Mouse (Mus musculus): Measurements from ENCODE around the gene Lair1. TPM values are rescaled to one million over a fixed set of nuclear protein-coding genes. Genes with fewer than 3 reads are reported as not detected.

Gene Lair1
- 5.5 TPM for polyA plus RNA-seq (2017; shearing (Covaris generic))

GRCm38 (mm10) chr7:4063013-4063412 is at the start of gene Lair1:
TSS of gene Lair1 (minus strand) at chr7:4063204.

Other genes starting within 250 kb of the Lair1 start
- gene Gm15448, start 237.5 kb downstream of the Lair1 start, polyA plus RNA-seq (2017; shearing (Covaris generic)), result not detected
- gene Pira2, start 218.2 kb downstream of the Lair1 start, polyA plus RNA-seq (2017; shearing (Covaris generic)), result 0.32 TPM
- 0.69 TPM for gene Gm14548, start 165.1 kb downstream of the Lair1 start, polyA plus RNA-seq (2017; shearing (Covaris generic))
- gene Lilra6, start 147.7 kb downstream of the Lair1 start, polyA plus RNA-seq (2017; shearing (Covaris generic)), result not detected
- 0.56 TPM for gene Ttyh1, start 56.2 kb upstream of the Lair1 start, polyA plus RNA-seq (2017; shearing (Covaris generic))
- 121 TPM for gene Leng8, start 73.8 kb upstream of the Lair1 start, polyA plus RNA-seq (2017; shearing (Covaris generic))
- 8.1 TPM for gene Leng9, start 87.2 kb upstream of the Lair1 start, polyA plus RNA-seq (2017; shearing (Covaris generic))
- not detected for gene Cdc42ep5, start 101.7 kb upstream of the Lair1 start, polyA plus RNA-seq (2017; shearing (Covaris generic))
- not detected for gene Lilra5, start 174.6 kb upstream of the Lair1 start, polyA plus RNA-seq (2017; shearing (Covaris generic))